24 mouse cellular contexts compared by ENCODE assay signal in genomic region chr13:107039493-107039892, GRCm38 (mm10). TPM values are rescaled to one million over a fixed set of nuclear protein-coding genes. Genes with fewer than 3 reads are reported as not detected.
DNase-seq lines count a peak whose midpoint lies in the region; ATAC-seq lines count a peak whose summit lies in the region.
"Had no signal": no experiment of that assay in that cellular context is flagged by ENCODE, and none has a peak within 500 bp of the region (broad histone marks: within the 10 kb centered on the region; RNA-seq: fewer than 3 reads in every experiment).

No protein-coding gene starts in this region.

- peaks cover 73% of the 10 kb centered on the region for H3K4me1 ChIP-seq in megakaryocyte, embryonic 14.5 days
- H3K4me1 ChIP-seq: embryonic facial prominence, embryonic 10.5 days; embryonic facial prominence, embryonic 12.5 days; forebrain, embryonic 13.5 days had no signal

- H3K9me3 ChIP-seq in megakaryocyte, embryonic 14.5 days, result no peaks in the 10 kb centered on the region
- H3K9me3 ChIP-seq: embryonic facial prominence, embryonic 10.5 days; embryonic facial prominence, embryonic 12.5 days; forebrain, embryonic 13.5 days; forebrain, embryonic 15.5 days; G1E had no signal

- H3K36me3 ChIP-seq in megakaryocyte, embryonic 14.5 days (replicated peaks; ENCODE audit: low read length), result peaks cover 20% of the 10 kb centered on the region
- H3K36me3 ChIP-seq: embryonic facial prominence, embryonic 10.5 days; embryonic facial prominence, embryonic 12.5 days; forebrain, embryonic 15.5 days had no signal

- H3K4me3 ChIP-seq in megakaryocyte, embryonic 14.5 days (replicated peaks), result peak overlapping the region; percentile 5
- H3K4me3 ChIP-seq: embryonic facial prominence, embryonic 10.5 days; embryonic facial prominence, embryonic 12.5 days; forebrain, embryonic 13.5 days; forebrain, embryonic 15.5 days had no signal

- no peak for ATAC-seq in megakaryocyte, adult 5-6 weeks (ENCODE audit: poor library complexity, severe bottlenecking)
- peak; percentile 13; the same call in 1 of the 2 replicates for ATAC-seq in granulocyte monocyte progenitor cell, adult 5-6 weeks (replicated peaks; ENCODE audit: poor library complexity, severe bottlenecking)
- ATAC-seq: activated CD4-positive, CD25-positive, alpha-beta regulatory T cell, adult 4 months; CD4-positive, CD25-positive, alpha-beta regulatory T cell, adult 4 months; forebrain, embryonic 13.5 days; forebrain, embryonic 15.5 days; Patski had no signal

- peak; percentile 8 for DNase-seq in yolk sac, embryonic 10.5 days (ENCODE audit: low spot score)
- no peak for DNase-seq in frontal cortex, postnatal 10 days (ENCODE audit: low spot score in 2 of 2)
- DNase-seq in gastrocnemius, postnatal 4 days (ENCODE audit: low spot score in 2 of 2), result no peak
- DNase-seq: adrenal gland, adult 8-10 months; adrenal gland, postnatal 14 days; adrenal gland, postnatal 36 days; B cell, adult 2 months; cerebellum, adult 11-12 months; cerebellum, adult 2 months; cerebellum, adult 9-10 months; cerebellum, postnatal 10 days; cerebellum, postnatal 25 days had no signal

- H3K27me3 ChIP-seq in megakaryocyte, embryonic 14.5 days (replicated peaks), result no peaks in the 10 kb centered on the region
- H3K27me3 ChIP-seq: CH12.LX; embryonic facial prominence, embryonic 12.5 days; forebrain, embryonic 13.5 days; forebrain, embryonic 15.5 days; Patski had no signal

RNA-seq across cellular contexts. Expression of gene Kif2a, which starts 17.6 kb away (rescaled TPM):
- 27.9 TPM in 1 of 2 replicates, not detected in the other for polyA plus RNA-seq in megakaryocyte, embryonic 14.5 days (2012; ENCODE audit: insufficient read depth, low replicate concordance)
- 49.5 and 80.4 TPM in 2 replicates for total RNA-seq in megakaryocyte, adult 5-6 weeks (2015)
- total RNA-seq in megakaryocyte, adult 5-6 weeks (2017), result 20.9 and 28.7 TPM in 2 replicates
- total RNA-seq in granulocyte monocyte progenitor cell, adult 5-6 weeks (2014; fragmentation: Nextera tagmentation), result 29.9 and 54.5 TPM in 2 replicates
- total RNA-seq in granulocyte monocyte progenitor cell, adult 5-6 weeks (2017), result 14.7 and 20.3 TPM in 2 replicates
- 10 to 100 TPM; 42.5 to 53.4 TPM for total RNA-seq in gastrocnemius, postnatal 4 days (2021)
